Mouse (Mus musculus): ENCODE results near the gene Dtd1. TPM values are rescaled to one million over a fixed set of nuclear protein-coding genes. Genes with fewer than 3 reads are reported as not detected.
"Not testable (repeated sequence)": the region's sequence is repeated elsewhere in the genome, so short reads cannot be mapped to it uniquely, and the experiment has no call there.

The Dtd1 gene
- 38.7 and 40.1 TPM in 2 replicates for polyA plus RNA-seq (2015; fragmentation: Nextera tagmentation; extraction: Ambion mirVana)

- WGBS = 2% methylated on average over 50 of the region's 50 CpGs
- H3K36me3 ChIP-seq (ENCODE audit: control insufficient read depth, insufficient read depth, low read length) = peaks cover 4% of the 10 kb centered on the region; the same call in 1 of the 2 replicates
- H3K4me3 ChIP-seq (replicated peaks; ENCODE audit: low read length) = peak within 1 kb of the TSS; percentile 64
- H3K9me3 ChIP-seq (replicated peaks; ENCODE audit: control insufficient read depth, low read length) = no peaks in the 10 kb centered on the region
- H3K27ac ChIP-seq (ENCODE audit: low read length) = no peak within 1 kb of the TSS
- H3K4me2 ChIP-seq (ENCODE audit: low read depth, low read length) = peak within 1 kb of the TSS; percentile 59
- H3K4me1 ChIP-seq (ENCODE audit: control insufficient read depth, insufficient read depth, low read length) = no peaks in the 10 kb centered on the region
- peak; percentile 96 for ATAC-seq (ENCODE audit: insufficient read depth, low FRiP score)
- H3K9ac ChIP-seq (ENCODE audit: low read length) = peak within 1 kb of the TSS; percentile 85
- no peaks in the 10 kb centered on the region for H3K27me3 ChIP-seq (ENCODE audit: control insufficient read depth, insufficient read depth, low read length)
These were observed at the start of gene Dtd1 for GRCm38 (mm10) chr2:144599831-144600687. Gene Dtd1 (plus strand): TSS chr2:144599897.

- Histone ChIP-seq H3K4me1 (ENCODE audit: control insufficient read depth, insufficient read depth, low read length) (peaks cover 6% of the 10 kb centered on the region; the same call in 1 of the 2 replicates), H3K9ac (ENCODE audit: low read length) (peak within 1 kb of the TSS; percentile 89), H3K4me2 (ENCODE audit: low read depth, low read length) (peak within 1 kb of the TSS; percentile 69), H3K27ac (ENCODE audit: low read length) (peak within 1 kb of the TSS; percentile 71), H3K27me3 (ENCODE audit: control insufficient read depth, insufficient read depth, low read length) (no peaks in the 10 kb centered on the region), H3K9me3 (replicated peaks; ENCODE audit: control insufficient read depth, low read length) (no peaks in the 10 kb centered on the region), H3K36me3 (ENCODE audit: control insufficient read depth, insufficient read depth, low read length) (peaks cover 1% of the 10 kb centered on the region; the same call in 1 of the 2 replicates), H3K4me3 (replicated peaks; ENCODE audit: low read length) (peak within 1 kb of the TSS; percentile 95)
- WGBS = under 1% methylated on average over 17 of the region's 17 CpGs
- ATAC-seq (ENCODE audit: insufficient read depth, low FRiP score) = peak; percentile 91
These were observed 49.2 kb upstream of the Dtd1 start, which contains the start of gene Rbbp9 for GRCm38 (mm10) chr2:144550529-144550928. Gene Rbbp9 (minus strand): TSS chr2:144550869.

GRCm38 (mm10) chr2:144553905-144554304 is 45.8 kb upstream of the Dtd1 start:
- Histone ChIP-seq H3K4me2 (ENCODE audit: low read depth, low read length) (no peak overlapping the region), H3K4me1 (ENCODE audit: control insufficient read depth, insufficient read depth, low read length) (peaks cover 9% of the 10 kb centered on the region), H3K27me3 (ENCODE audit: control insufficient read depth, insufficient read depth, low read length) (no peaks in the 10 kb centered on the region), H3K4me3 (replicated peaks; ENCODE audit: low read length) (no peak overlapping the region), H3K9me3 (replicated peaks; ENCODE audit: control insufficient read depth, low read length) (no peaks in the 10 kb centered on the region), H3K36me3 (ENCODE audit: control insufficient read depth, insufficient read depth, low read length) (no peaks in the 10 kb centered on the region), H3K9ac (ENCODE audit: low read length) (no peak overlapping the region), H3K27ac (ENCODE audit: low read length) (no peak overlapping the region)
- WGBS = 92% methylated on average over 3 of the region's 3 CpGs
- ATAC-seq (ENCODE audit: insufficient read depth, low FRiP score) = no peak

GRCm38 (mm10) chr2:144555286-144555819 is 44.3 kb upstream of the Dtd1 start:
- H3K4me1 ChIP-seq (ENCODE audit: control insufficient read depth, insufficient read depth, low read length) = peaks cover 6% of the 10 kb centered on the region
- H3K27ac ChIP-seq (ENCODE audit: low read length) = peak overlapping the region; percentile 96
- ATAC-seq (ENCODE audit: insufficient read depth, low FRiP score) = peak; percentile 17; the same call in 1 of the 2 replicates
- H3K9me3 ChIP-seq (replicated peaks; ENCODE audit: control insufficient read depth, low read length) = no peaks in the 10 kb centered on the region
- H3K36me3 ChIP-seq (ENCODE audit: control insufficient read depth, insufficient read depth, low read length) = peaks cover 5% of the 10 kb centered on the region; the same call in 1 of the 2 replicates
- peak overlapping the region; percentile 67 for H3K4me2 ChIP-seq (ENCODE audit: low read depth, low read length)
- peak overlapping the region; percentile 74 for H3K9ac ChIP-seq (ENCODE audit: low read length)
- H3K27me3 ChIP-seq (ENCODE audit: control insufficient read depth, insufficient read depth, low read length) = no peaks in the 10 kb centered on the region
- H3K4me3 ChIP-seq (replicated peaks; ENCODE audit: low read length) = peak overlapping the region; percentile 88
- under 1% methylated on average over 14 of the region's 14 CpGs for WGBS

- H3K36me3 ChIP-seq (ENCODE audit: control insufficient read depth, insufficient read depth, low read length) = peaks cover 5% of the 10 kb centered on the region; the same call in 1 of the 2 replicates
- peaks cover 6% of the 10 kb centered on the region for H3K4me1 ChIP-seq (ENCODE audit: control insufficient read depth, insufficient read depth, low read length)
- H3K9me3 ChIP-seq (replicated peaks; ENCODE audit: control insufficient read depth, low read length) = no peaks in the 10 kb centered on the region
- ATAC-seq (ENCODE audit: insufficient read depth, low FRiP score) = peak; percentile 98
- H3K9ac ChIP-seq (ENCODE audit: low read length) = peak within 1 kb of the TSS; percentile 87
- H3K27me3 ChIP-seq (ENCODE audit: control insufficient read depth, insufficient read depth, low read length) = no peaks in the 10 kb centered on the region
- peak within 1 kb of the TSS; percentile 71 for H3K4me2 ChIP-seq (ENCODE audit: low read depth, low read length)
- peak within 1 kb of the TSS; percentile 96 for H3K27ac ChIP-seq (ENCODE audit: low read length)
- peak within 1 kb of the TSS; percentile 88 for H3K4me3 ChIP-seq (replicated peaks; ENCODE audit: low read length)
- WGBS = under 1% methylated on average over 44 of the region's 44 CpGs
These were observed 43.7 kb upstream of the Dtd1 start, which contains the start of gene Sec23b for GRCm38 (mm10) chr2:144555820-144556552. Gene Sec23b (plus strand): TSS chr2:144556229.

- Histone ChIP-seq H3K36me3 (ENCODE audit: control insufficient read depth, insufficient read depth, low read length) (peaks cover 34% of the 10 kb centered on the region), H3K9ac (ENCODE audit: low read length) (no peak overlapping the region), H3K27ac (ENCODE audit: low read length) (no peak overlapping the region), H3K4me1 (ENCODE audit: control insufficient read depth, insufficient read depth, low read length) (no peaks in the 10 kb centered on the region), H3K27me3 (ENCODE audit: control insufficient read depth, insufficient read depth, low read length) (no peaks in the 10 kb centered on the region), H3K4me2 (ENCODE audit: low read depth, low read length) (no peak overlapping the region), H3K4me3 (replicated peaks; ENCODE audit: low read length) (no peak overlapping the region), H3K9me3 (replicated peaks; ENCODE audit: control insufficient read depth, low read length) (no peaks in the 10 kb centered on the region)
- no peak for ATAC-seq (ENCODE audit: insufficient read depth, low FRiP score)
- 76% methylated on average over 4 of the region's 4 CpGs for WGBS
These were observed 11.0 kb upstream of the Dtd1 start for GRCm38 (mm10) chr2:144588723-144589122.

- H3K4me1 ChIP-seq (ENCODE audit: control insufficient read depth, insufficient read depth, low read length); H3K27ac ChIP-seq (ENCODE audit: low read length); H3K27me3 ChIP-seq (ENCODE audit: control insufficient read depth, insufficient read depth, low read length); H3K9me3 ChIP-seq (replicated peaks; ENCODE audit: control insufficient read depth, low read length); H3K4me3 ChIP-seq (replicated peaks; ENCODE audit: low read length); ATAC-seq (ENCODE audit: insufficient read depth, low FRiP score); H3K4me2 ChIP-seq (ENCODE audit: low read depth, low read length); H3K9ac ChIP-seq (ENCODE audit: low read length): not testable (repeated sequence)
- H3K36me3 ChIP-seq (ENCODE audit: control insufficient read depth, insufficient read depth, low read length) = peaks cover 14% of the 10 kb centered on the region
- WGBS = 68% methylated on average over 8 of the region's 8 CpGs
These were observed 6.7 kb upstream of the Dtd1 start for GRCm38 (mm10) chr2:144593036-144593435.

GRCm38 (mm10) chr2:144593951-144594651 is 5.6 kb upstream of the Dtd1 start, which contains the start of gene Smim26:
Gene Smim26 (plus strand): TSS chr2:144594054.
- H3K4me3 ChIP-seq (replicated peaks; ENCODE audit: low read length) = peak within 1 kb of the TSS; percentile 74
- H3K4me1 ChIP-seq (ENCODE audit: control insufficient read depth, insufficient read depth, low read length) = peaks cover 7% of the 10 kb centered on the region; the same call in 1 of the 2 replicates
- peak within 1 kb of the TSS; percentile 76 for H3K4me2 ChIP-seq (ENCODE audit: low read depth, low read length)
- WGBS = under 1% methylated on average over 31 of the region's 31 CpGs
- ATAC-seq (ENCODE audit: insufficient read depth, low FRiP score) = peak; percentile 95
- H3K27ac ChIP-seq (ENCODE audit: low read length) = peak within 1 kb of the TSS; percentile 50; the same call in 1 of the 2 replicates
- H3K36me3 ChIP-seq (ENCODE audit: control insufficient read depth, insufficient read depth, low read length) = peaks cover 4% of the 10 kb centered on the region; the same call in 1 of the 2 replicates
- no peaks in the 10 kb centered on the region for H3K9me3 ChIP-seq (replicated peaks; ENCODE audit: control insufficient read depth, low read length)
- H3K9ac ChIP-seq (ENCODE audit: low read length) = peak within 1 kb of the TSS; percentile 78
- H3K27me3 ChIP-seq (ENCODE audit: control insufficient read depth, insufficient read depth, low read length) = no peaks in the 10 kb centered on the region
